Mouse (Mus musculus): ENCODE measurements around the gene E130114P18Rik. TPM values are rescaled to one million over a fixed set of nuclear protein-coding genes. Genes with fewer than 3 reads are reported as not detected.

The E130114P18Rik gene
- polyA plus RNA-seq, 1 experiment from 2014 or later: 2.7 TPM

DNA sequence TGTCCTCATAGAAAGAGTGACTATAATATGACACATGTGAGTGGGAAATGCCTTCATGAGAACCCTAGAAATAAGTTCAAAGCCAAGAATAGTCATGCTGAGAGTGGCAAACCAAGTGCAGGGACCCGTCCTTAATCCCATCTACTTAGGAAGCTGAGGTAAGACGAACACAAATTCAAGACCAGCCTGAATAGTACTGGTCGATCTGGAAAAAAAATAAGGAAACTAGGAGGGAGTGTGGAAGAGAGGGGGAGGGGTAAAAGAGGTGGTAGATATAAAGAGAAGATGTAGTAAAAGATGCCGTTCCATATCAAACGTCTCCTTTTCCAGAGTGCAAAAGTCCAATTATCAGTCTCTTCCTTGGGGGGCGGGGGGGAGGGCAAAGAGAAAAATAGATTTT is 213.7 kb downstream of the E130114P18Rik start:
- no peak overlapping the region for H3K27ac ChIP-seq (replicated peaks)
- H3K4me1 ChIP-seq: no peaks in the 10 kb centered on the region
- no peak for DNase-seq (ENCODE audit: low spot score)
- 88% methylated on average over 6 of the region's 6 CpGs for WGBS
- H3K4me3 ChIP-seq: no peak overlapping the region
- H3K27me3 ChIP-seq (ENCODE audit: low read depth, poor library complexity, severe bottlenecking): no peaks in the 10 kb centered on the region
- no peaks in the 10 kb centered on the region for H3K36me3 ChIP-seq
- H3K9me3 ChIP-seq (replicated peaks): no peaks in the 10 kb centered on the region

DNA sequence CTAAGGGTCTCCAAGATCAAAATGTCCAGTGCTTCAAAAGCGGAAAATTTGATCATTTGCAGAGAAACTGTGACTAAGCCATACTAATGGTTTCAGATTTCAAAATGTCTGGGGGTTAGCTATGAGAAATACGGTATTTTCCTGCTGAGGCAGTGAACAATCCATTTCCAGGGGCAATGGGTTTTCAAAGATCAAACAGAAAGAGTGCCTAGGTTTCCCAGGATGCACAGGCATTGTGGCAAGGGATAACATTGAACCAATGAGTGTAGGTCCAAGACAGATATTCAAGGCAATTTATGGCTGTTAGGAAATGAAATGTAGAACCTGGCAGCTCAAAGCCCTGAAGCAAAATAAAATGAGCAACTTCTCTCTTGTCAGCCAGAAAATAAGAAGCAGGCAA is 220.3 kb downstream of the E130114P18Rik start:
- Histone ChIP-seq H3K9me3 (replicated peaks) (no peaks in the 10 kb centered on the region), H3K36me3 (no peaks in the 10 kb centered on the region), H3K4me3 (no peak overlapping the region), H3K27me3 (ENCODE audit: low read depth, poor library complexity, severe bottlenecking) (no peaks in the 10 kb centered on the region), H3K27ac (replicated peaks) (no peak overlapping the region), H3K4me1 (no peaks in the 10 kb centered on the region)
- DNase-seq (ENCODE audit: low spot score): no peak
- 77% methylated on average over 2 of the region's 2 CpGs for WGBS

DNA sequence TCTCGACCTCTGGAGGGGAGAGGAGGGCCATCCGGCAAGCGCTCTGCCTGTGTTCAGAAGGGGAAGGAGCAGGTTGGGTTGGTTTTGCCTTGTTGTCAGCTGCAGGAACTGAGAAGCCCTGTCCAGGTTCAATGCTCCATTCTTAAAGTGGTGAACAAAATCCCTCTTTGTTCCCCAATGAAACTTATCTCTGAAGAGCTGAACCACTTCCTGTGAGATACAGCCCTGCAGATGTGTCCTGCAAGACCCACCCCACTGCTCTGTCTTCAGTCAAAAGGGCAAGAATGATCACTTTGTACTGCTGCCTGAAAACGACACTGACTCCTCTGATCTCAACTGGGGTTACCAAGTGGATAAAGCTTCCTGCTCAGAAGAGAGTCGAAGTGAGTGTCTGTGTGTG is 233.9 kb downstream of the E130114P18Rik start:
- no peaks in the 10 kb centered on the region for H3K36me3 ChIP-seq
- H3K27ac ChIP-seq (replicated peaks): no peak overlapping the region
- 67% methylated on average over 5 of the region's 5 CpGs for WGBS
- no peaks in the 10 kb centered on the region for H3K27me3 ChIP-seq (ENCODE audit: low read depth, poor library complexity, severe bottlenecking)
- no peaks in the 10 kb centered on the region for H3K9me3 ChIP-seq (replicated peaks)
- no peak overlapping the region for H3K4me3 ChIP-seq
- no peaks in the 10 kb centered on the region for H3K4me1 ChIP-seq
- DNase-seq (ENCODE audit: low spot score): no peak

DNA sequence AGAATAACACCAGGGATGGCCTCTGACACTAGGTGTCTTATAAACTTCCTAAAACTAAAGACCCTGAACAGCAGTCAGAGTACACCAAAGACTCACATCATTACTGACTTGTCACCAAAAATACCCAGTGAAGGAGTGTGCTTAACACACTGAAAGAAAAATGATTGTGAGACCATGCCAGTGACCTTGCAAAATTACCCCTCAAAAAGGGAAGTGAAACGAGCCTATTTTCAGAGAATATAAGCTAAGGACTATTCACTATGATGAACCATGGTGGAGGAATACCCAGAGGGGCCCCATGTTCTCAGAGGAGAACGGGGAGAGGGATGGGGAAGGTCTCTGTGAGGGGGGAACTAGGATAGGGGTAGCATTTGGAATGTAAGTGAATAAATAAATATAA is 245.8 kb downstream of the E130114P18Rik start:
- H3K4me3 ChIP-seq: no peak overlapping the region
- H3K27me3 ChIP-seq (ENCODE audit: low read depth, poor library complexity, severe bottlenecking): no peaks in the 10 kb centered on the region
- H3K4me1 ChIP-seq: no peaks in the 10 kb centered on the region
- H3K27ac ChIP-seq (replicated peaks): no peak overlapping the region
- DNase-seq (ENCODE audit: low spot score): no peak
- 67% methylated on average over 2 of the region's 2 CpGs for WGBS
- H3K36me3 ChIP-seq: no peaks in the 10 kb centered on the region
- no peaks in the 10 kb centered on the region for H3K9me3 ChIP-seq (replicated peaks)

DNA sequence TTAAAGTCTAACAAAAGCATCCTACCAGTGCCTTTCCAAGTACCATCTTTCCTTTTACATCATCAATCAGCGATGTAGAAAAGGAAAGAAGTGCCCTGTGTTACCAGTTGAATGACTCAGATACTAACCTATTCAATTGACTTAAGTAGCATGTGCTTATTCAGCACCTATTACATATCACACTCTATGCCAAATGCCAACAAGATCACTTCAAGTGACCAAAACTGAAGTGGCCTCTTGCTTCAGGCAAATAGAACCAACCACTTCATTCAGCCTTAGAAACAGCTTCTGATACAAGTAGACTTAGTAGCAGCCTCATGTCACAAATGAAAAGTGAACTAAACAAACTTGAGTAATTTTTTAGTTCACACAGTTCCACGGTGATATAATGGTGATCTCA is 249.4 kb downstream of the E130114P18Rik start:
- 81% methylated on average over 2 of the region's 2 CpGs for WGBS
- no peak for DNase-seq (ENCODE audit: low spot score)

More for the DNA sequence above, 249.4 kb downstream of the E130114P18Rik start:
- no peaks in the 10 kb centered on the region for H3K36me3 ChIP-seq
- H3K4me3 ChIP-seq: no peak overlapping the region
- no peaks in the 10 kb centered on the region for H3K27me3 ChIP-seq (ENCODE audit: low read depth, poor library complexity, severe bottlenecking)
- no peak overlapping the region for H3K27ac ChIP-seq (replicated peaks)
- no peaks in the 10 kb centered on the region for H3K4me1 ChIP-seq
- no peaks in the 10 kb centered on the region for H3K9me3 ChIP-seq (replicated peaks)

Other genes starting within 250 kb of the E130114P18Rik start
- gene Nfia, start 5.3 kb downstream of the E130114P18Rik start, polyA plus RNA-seq (2016; fragmentation: Nextera tagmentation; extraction: Ambion mirVana): 5.9 and 13.3 TPM in 2 replicates

All from midbrain, embryonic 10.5 days (tissue).